Mouse (Mus musculus): ENCODE results near the gene Rgl1.
A peak's percentile ranks its signal among the peaks of the same experiment; 100 is the strongest.

Gene Rgl1

DNA sequence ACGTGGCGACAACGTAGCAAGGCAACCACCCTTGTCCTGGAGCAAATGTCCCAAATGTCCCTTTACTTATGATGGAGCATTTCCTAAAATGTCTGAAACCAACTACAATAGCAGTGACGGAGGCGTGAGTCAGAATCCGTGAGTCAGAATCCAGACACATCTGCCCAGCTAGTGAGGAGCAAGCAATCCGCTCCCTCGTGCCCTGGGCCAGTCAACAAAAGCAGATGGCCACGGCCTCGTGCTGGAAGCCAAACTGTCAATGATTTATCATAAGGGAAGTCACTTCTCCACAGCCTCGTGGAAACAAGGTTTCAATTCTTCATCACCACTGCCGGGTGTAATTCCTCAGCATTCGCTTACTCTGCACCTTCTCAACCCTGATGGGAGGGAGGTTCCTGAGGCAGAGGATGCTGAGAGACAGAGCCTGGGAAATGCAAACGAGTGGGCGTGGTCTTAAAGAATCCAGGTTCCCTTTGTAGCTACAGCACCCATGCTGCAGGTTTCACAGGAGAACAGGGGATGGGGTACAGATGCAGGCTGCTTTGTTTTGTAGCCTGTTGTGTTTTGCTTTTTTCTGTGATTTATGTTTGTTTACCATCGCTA, 229.6 kb downstream of the Rgl1 start:
- Histone ChIP-seq H3K27me3 (ENCODE audit: insufficient read depth, low read length) (peaks cover 4% of the 10 kb centered on the region; the same call in 1 of the 2 replicates), H3K36me3 (ENCODE audit: insufficient read depth, low read length) (no peaks in the 10 kb centered on the region), H3K4me3 (replicated peaks; ENCODE audit: low read length) (no peak overlapping the region), H3K9me3 (ENCODE audit: low read length) (0 out of 2 replicates have a peak, but pooled peaks cover 3% of the 10 kb centered on the region), H3K4me1 (replicated peaks; ENCODE audit: low read depth, low read length) (peaks cover 14% of the 10 kb centered on the region)
- TF ChIP-seq NANOG (IDR thresholded peaks at IDR 0.05; ENCODE audit: borderline replicate concordance, low read length) (no peak), POU5F1 (IDR thresholded peaks at IDR 0.05; ENCODE audit: borderline replicate concordance, low read length) (no peak), CTCF (conservative IDR thresholded peaks at IDR 0.05; ENCODE audit: low read length) (no peak)

- no peak for TF ChIP-seq CTCF (conservative IDR thresholded peaks at IDR 0.05; ENCODE audit: low read length)
- no peak for TF ChIP-seq POU5F1 (IDR thresholded peaks at IDR 0.05; ENCODE audit: borderline replicate concordance, low read length)
- TF ChIP-seq NANOG (IDR thresholded peaks at IDR 0.05; ENCODE audit: borderline replicate concordance, low read length) = no peak
- peaks cover 6% of the 10 kb centered on the region; the same call in 1 of the 2 replicates for H3K27me3 ChIP-seq (ENCODE audit: insufficient read depth, low read length)
- no peak overlapping the region for H3K4me3 ChIP-seq (replicated peaks; ENCODE audit: low read length)
- H3K9me3 ChIP-seq (ENCODE audit: low read length) = 0 out of 2 replicates have a peak, but pooled peaks cover 3% of the 10 kb centered on the region
- H3K4me1 ChIP-seq (replicated peaks; ENCODE audit: low read depth, low read length) = peaks cover 17% of the 10 kb centered on the region
- H3K36me3 ChIP-seq (ENCODE audit: insufficient read depth, low read length) = no peaks in the 10 kb centered on the region
Measured at GRCm38 (mm10) chr1:152534531-152534930, 231.6 kb downstream of the Rgl1 start.

GRCm38 (mm10) chr1:152531498-152531897, 234.7 kb downstream of the Rgl1 start:
- Histone ChIP-seq H3K36me3 (ENCODE audit: insufficient read depth, low read length) (no peaks in the 10 kb centered on the region), H3K4me1 (replicated peaks; ENCODE audit: low read depth, low read length) (peaks cover 8% of the 10 kb centered on the region), H3K27me3 (ENCODE audit: insufficient read depth, low read length) (peaks cover 10% of the 10 kb centered on the region; the same call in 1 of the 2 replicates), H3K4me3 (replicated peaks; ENCODE audit: low read length) (no peak overlapping the region), H3K9me3 (ENCODE audit: low read length) (no peaks in the 10 kb centered on the region)
- TF ChIP-seq NANOG (IDR thresholded peaks at IDR 0.05; ENCODE audit: borderline replicate concordance, low read length) = no peak
- TF ChIP-seq CTCF (conservative IDR thresholded peaks at IDR 0.05; ENCODE audit: low read length) = no peak
- no peak for TF ChIP-seq POU5F1 (IDR thresholded peaks at IDR 0.05; ENCODE audit: borderline replicate concordance, low read length)

- peaks cover 6% of the 10 kb centered on the region for H3K4me1 ChIP-seq (replicated peaks; ENCODE audit: low read depth, low read length)
- no peak for TF ChIP-seq NANOG (IDR thresholded peaks at IDR 0.05; ENCODE audit: borderline replicate concordance, low read length)
- TF ChIP-seq POU5F1 (IDR thresholded peaks at IDR 0.05; ENCODE audit: borderline replicate concordance, low read length) = no peak
- no peak for TF ChIP-seq CTCF (conservative IDR thresholded peaks at IDR 0.05; ENCODE audit: low read length)
- no peaks in the 10 kb centered on the region for H3K36me3 ChIP-seq (ENCODE audit: insufficient read depth, low read length)
Measured at GRCm38 (mm10) chr1:152528778-152529177, 237.4 kb downstream of the Rgl1 start.

DNA sequence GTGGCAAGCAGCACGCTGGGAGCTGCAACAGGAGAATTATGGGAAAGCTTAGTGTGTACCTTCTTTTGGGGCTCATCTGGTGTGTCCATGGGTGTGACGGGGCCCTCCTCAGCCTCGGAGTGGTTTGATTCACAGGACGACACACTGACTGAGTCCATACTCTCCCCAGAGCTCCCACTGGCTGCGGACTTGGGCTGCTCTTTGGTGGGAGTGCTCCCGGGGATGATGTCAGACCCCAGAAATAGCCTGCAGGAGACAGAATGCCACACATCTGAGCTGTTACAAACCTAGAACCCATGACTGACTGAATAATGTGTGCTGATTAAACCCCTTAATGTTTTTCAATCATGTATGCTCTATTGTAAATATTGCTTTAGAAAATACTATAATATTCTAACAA, 237.9 kb downstream of the Rgl1 start:
- no peak for TF ChIP-seq NANOG (IDR thresholded peaks at IDR 0.05; ENCODE audit: borderline replicate concordance, low read length)
- TF ChIP-seq POU5F1 (IDR thresholded peaks at IDR 0.05; ENCODE audit: borderline replicate concordance, low read length) = no peak
- TF ChIP-seq CTCF (conservative IDR thresholded peaks at IDR 0.05; ENCODE audit: low read length) = no peak
- Histone ChIP-seq H3K36me3 (ENCODE audit: insufficient read depth, low read length) (no peaks in the 10 kb centered on the region), H3K4me1 (replicated peaks; ENCODE audit: low read depth, low read length) (peaks cover 6% of the 10 kb centered on the region), H3K9me3 (ENCODE audit: low read length) (no peaks in the 10 kb centered on the region), H3K4me3 (replicated peaks; ENCODE audit: low read length) (no peak overlapping the region), H3K27me3 (ENCODE audit: insufficient read depth, low read length) (peaks cover 10% of the 10 kb centered on the region; the same call in 1 of the 2 replicates)

More at GRCm38 (mm10) chr1:152528778-152529177, 237.4 kb downstream of the Rgl1 start:
- Histone ChIP-seq H3K4me3 (replicated peaks; ENCODE audit: low read length) (no peak overlapping the region), H3K9me3 (ENCODE audit: low read length) (no peaks in the 10 kb centered on the region), H3K27me3 (ENCODE audit: insufficient read depth, low read length) (peaks cover 10% of the 10 kb centered on the region; the same call in 1 of the 2 replicates)

- H3K4me1 ChIP-seq (replicated peaks; ENCODE audit: low read depth, low read length) = peaks cover 4% of the 10 kb centered on the region
- no peak for TF ChIP-seq POU5F1 (IDR thresholded peaks at IDR 0.05; ENCODE audit: borderline replicate concordance, low read length)
- TF ChIP-seq CTCF (conservative IDR thresholded peaks at IDR 0.05; ENCODE audit: low read length) = no peak
- TF ChIP-seq NANOG (IDR thresholded peaks at IDR 0.05; ENCODE audit: borderline replicate concordance, low read length) = no peak
- H3K4me3 ChIP-seq (replicated peaks; ENCODE audit: low read length) = no peak overlapping the region
- peaks cover 6% of the 10 kb centered on the region; the same call in 1 of the 2 replicates for H3K27me3 ChIP-seq (ENCODE audit: insufficient read depth, low read length)
- H3K9me3 ChIP-seq (ENCODE audit: low read length) = no peaks in the 10 kb centered on the region
- H3K36me3 ChIP-seq (ENCODE audit: insufficient read depth, low read length) = no peaks in the 10 kb centered on the region
Measured at GRCm38 (mm10) chr1:152526154-152526553, 240.0 kb downstream of the Rgl1 start.

GRCm38 (mm10) chr1:152524987-152525648, 241.0 kb downstream of the Rgl1 start:
- H3K4me3 ChIP-seq (replicated peaks; ENCODE audit: low read length) = no peak overlapping the region
- H3K9me3 ChIP-seq (ENCODE audit: low read length) = no peaks in the 10 kb centered on the region
- TF ChIP-seq CTCF (conservative IDR thresholded peaks at IDR 0.05; ENCODE audit: low read length) = peak; percentile 41
- no peak for TF ChIP-seq POU5F1 (IDR thresholded peaks at IDR 0.05; ENCODE audit: borderline replicate concordance, low read length)
- H3K27me3 ChIP-seq (ENCODE audit: insufficient read depth, low read length) = peaks cover 3% of the 10 kb centered on the region; the same call in 1 of the 2 replicates
- peaks cover 10% of the 10 kb centered on the region for H3K4me1 ChIP-seq (replicated peaks; ENCODE audit: low read depth, low read length)
- no peaks in the 10 kb centered on the region for H3K36me3 ChIP-seq (ENCODE audit: insufficient read depth, low read length)

- H3K9me3 ChIP-seq (ENCODE audit: low read length) = no peaks in the 10 kb centered on the region
- H3K4me3 ChIP-seq (replicated peaks; ENCODE audit: low read length) = no peak overlapping the region
- peaks cover 1% of the 10 kb centered on the region; the same call in 1 of the 2 replicates for H3K27me3 ChIP-seq (ENCODE audit: insufficient read depth, low read length)
- TF ChIP-seq CTCF (conservative IDR thresholded peaks at IDR 0.05; ENCODE audit: low read length) (no peak), NANOG (IDR thresholded peaks at IDR 0.05; ENCODE audit: borderline replicate concordance, low read length) (no peak), POU5F1 (IDR thresholded peaks at IDR 0.05; ENCODE audit: borderline replicate concordance, low read length) (no peak)
- H3K4me1 ChIP-seq (replicated peaks; ENCODE audit: low read depth, low read length) = peaks cover 10% of the 10 kb centered on the region
- no peaks in the 10 kb centered on the region for H3K36me3 ChIP-seq (ENCODE audit: insufficient read depth, low read length)
Measured at GRCm38 (mm10) chr1:152524098-152524892, 241.9 kb downstream of the Rgl1 start.
